Mouse (Mus musculus) liver, embryonic 15.5 days (tissue): Measurements from ENCODE around the gene Pitpnm3. TPM values are rescaled to one million over a fixed set of nuclear protein-coding genes. Genes with fewer than 3 reads are reported as not detected.

ENCODE experiments used
- ATAC-seq: fragments of 200-750 bp; cut with Nextera tagmentation; 2 replicates; pipeline ENCODE4 v1.8.0; 2017; ENCODE audit warnings: moderate number of reproducible peaks, mild to moderate bottlenecking, moderate library complexity; ENCODE audit not compliant: insufficient read depth
- H3K27ac ChIP-seq: fragments of 300-500 bp; sonication (generic); replicated peaks from 2 replicates; pipeline ENCODE4 v1.5.1; 2015; ENCODE audit warnings: mild to moderate bottlenecking, inconsistent platforms
- H3K27me3 ChIP-seq: fragments of 300-500 bp; sonication (generic); 2 replicates; pipeline ENCODE4 v1.6.1; 2015; ENCODE audit warnings: mild to moderate bottlenecking, inconsistent platforms
- H3K36me3 ChIP-seq: fragments of 300-500 bp; sonication (generic); replicated peaks from 2 replicates; pipeline ENCODE4 v1.6.1; 2015; ENCODE audit warnings: moderate library complexity, mild to moderate bottlenecking, inconsistent platforms
- H3K4me1 ChIP-seq: fragments of 300-500 bp; sonication (generic); replicated peaks from 2 replicates; pipeline ENCODE4 v1.6.1; 2015; ENCODE audit warnings: inconsistent platforms
- H3K4me2 ChIP-seq: fragments of 300-500 bp; sonication (generic); 2 replicates; pipeline ENCODE4 v1.6.1; 2015; ENCODE audit warnings: moderate library complexity, mild to moderate bottlenecking, inconsistent platforms
- H3K4me3 ChIP-seq: fragments of 300-500 bp; sonication (generic); replicated peaks from 2 replicates; pipeline ENCODE4 v1.5.1; 2015; ENCODE audit warnings: mild to moderate bottlenecking, inconsistent platforms
- H3K9ac ChIP-seq: fragments of 300-500 bp; sonication (generic); 2 replicates; pipeline ENCODE4 v1.6.1; 2015; ENCODE audit warnings: moderate library complexity, mild to moderate bottlenecking, inconsistent platforms
- H3K9me3 ChIP-seq: fragments of 300-500 bp; sonication (generic); replicated peaks from 2 replicates; pipeline ENCODE4 v1.6.1; 2016; ENCODE audit warnings: inconsistent platforms
- WGBS: fragments of 180-500 bp; shearing (Covaris S2); methylation state at CpG from one replicate; pipeline ENCODE4 v1.1.7; 2015; ENCODE audit warnings: mixed read lengths; ENCODE audit not compliant: insufficient replicate concordance; 5-methylcytosine and 5-hydroxymethylcytosine counted together
- polyA plus RNA-seq: library from polyadenylated mRNA; unstranded; fragments of >200 nt; fragmentation: Nextera tagmentation; extraction: Ambion mirVana; gene quantifications from 2 replicates; pipeline ENCODE4 v1.2.1, GENCODE M21; 2015

The Pitpnm3 gene
- polyA plus RNA-seq, 1 experiment from 2014 or later = not detected

GRCm38 (mm10) chr11:72050168-72050894 lies 85.2 kb downstream of the Pitpnm3 start:
- Histone ChIP-seq H3K9ac (no peak overlapping the region), H3K27ac (no peak overlapping the region), H3K36me3 (peaks cover 6% of the 10 kb centered on the region; the same call in 1 of the 2 replicates), H3K4me3 (peak overlapping the region; percentile 40), H3K27me3 (peaks cover 53% of the 10 kb centered on the region), H3K4me1 (peaks cover 9% of the 10 kb centered on the region; the same call in 1 of the 2 replicates), H3K4me2 (peak overlapping the region; percentile 62), H3K9me3 (no peaks in the 10 kb centered on the region)
- 28% methylated on average over 14 of the region's 14 CpGs for WGBS
- ATAC-seq = no peak

GRCm38 (mm10) chr11:72049171-72049759 lies 86.3 kb downstream of the Pitpnm3 start:
- peaks cover 9% of the 10 kb centered on the region; the same call in 1 of the 2 replicates for H3K4me1 ChIP-seq
- H3K27me3 ChIP-seq = peaks cover 53% of the 10 kb centered on the region
- no peak for ATAC-seq
- H3K4me3 ChIP-seq = no peak overlapping the region
- WGBS = 54% methylated on average over 8 of the region's 8 CpGs
- peaks cover 6% of the 10 kb centered on the region; the same call in 1 of the 2 replicates for H3K36me3 ChIP-seq
- H3K9me3 ChIP-seq = no peaks in the 10 kb centered on the region
- H3K9ac ChIP-seq = no peak overlapping the region
- no peak overlapping the region for H3K27ac ChIP-seq
- no peak overlapping the region for H3K4me2 ChIP-seq

GRCm38 (mm10) chr11:72048730-72049129 lies 86.8 kb downstream of the Pitpnm3 start:
- peaks cover 49% of the 10 kb centered on the region for H3K27me3 ChIP-seq
- WGBS = 48% methylated on average over 6 of the region's 6 CpGs
- H3K4me3 ChIP-seq = no peak overlapping the region
- no peaks in the 10 kb centered on the region for H3K9me3 ChIP-seq
- no peak for ATAC-seq
- H3K9ac ChIP-seq = no peak overlapping the region
- peaks cover 6% of the 10 kb centered on the region; the same call in 1 of the 2 replicates for H3K36me3 ChIP-seq
- no peak overlapping the region for H3K4me2 ChIP-seq
- peaks cover 9% of the 10 kb centered on the region; the same call in 1 of the 2 replicates for H3K4me1 ChIP-seq
- H3K27ac ChIP-seq = no peak overlapping the region

GRCm38 (mm10) chr11:72044231-72044630 lies 91.3 kb downstream of the Pitpnm3 start:
- H3K27ac ChIP-seq = no peak overlapping the region
- H3K4me1 ChIP-seq = peaks cover 25% of the 10 kb centered on the region
- H3K9ac ChIP-seq = no peak overlapping the region
- no peak for ATAC-seq
- no peak overlapping the region for H3K4me3 ChIP-seq
- 57% methylated on average over 3 of the region's 3 CpGs for WGBS
- H3K4me2 ChIP-seq = no peak overlapping the region
- H3K9me3 ChIP-seq = no peaks in the 10 kb centered on the region
- peaks cover 6% of the 10 kb centered on the region; the same call in 1 of the 2 replicates for H3K36me3 ChIP-seq
- peaks cover 19% of the 10 kb centered on the region for H3K27me3 ChIP-seq

GRCm38 (mm10) chr11:72042631-72043030 lies 92.9 kb downstream of the Pitpnm3 start:
- peaks cover 26% of the 10 kb centered on the region for H3K27me3 ChIP-seq
- H3K4me1 ChIP-seq = peaks cover 25% of the 10 kb centered on the region
- no peaks in the 10 kb centered on the region for H3K9me3 ChIP-seq
- H3K36me3 ChIP-seq = peaks cover 6% of the 10 kb centered on the region; the same call in 1 of the 2 replicates
- H3K27ac ChIP-seq = no peak overlapping the region
- peak overlapping the region; percentile 81 for H3K4me2 ChIP-seq
- 0 out of 2 replicates have a peak, but pooled peaks have one; percentile 29 for ATAC-seq
- WGBS = 4% methylated on average over 14 of the region's 14 CpGs
- H3K9ac ChIP-seq = peak overlapping the region; percentile 13; the same call in 1 of the 2 replicates
- peak overlapping the region; percentile 64 for H3K4me3 ChIP-seq

GRCm38 (mm10) chr11:72041768-72042607 lies 93.6 kb downstream of the Pitpnm3 start, which contains the start of gene Pimreg:
Gene Pimreg (plus strand): TSS chr11:72042032.
- H3K27ac ChIP-seq = no peak within 1 kb of the TSS
- peaks cover 25% of the 10 kb centered on the region for H3K4me1 ChIP-seq
- ATAC-seq = peak; percentile 73
- peak within 1 kb of the TSS; percentile 81 for H3K4me2 ChIP-seq
- H3K4me3 ChIP-seq = peak within 1 kb of the TSS; percentile 64
- H3K36me3 ChIP-seq = peaks cover 6% of the 10 kb centered on the region; the same call in 1 of the 2 replicates
- WGBS = under 1% methylated on average over 52 of the region's 52 CpGs
- H3K9ac ChIP-seq = peak within 1 kb of the TSS; percentile 25; the same call in 1 of the 2 replicates
- peaks cover 27% of the 10 kb centered on the region for H3K27me3 ChIP-seq
- H3K9me3 ChIP-seq = no peaks in the 10 kb centered on the region

- no peak for ATAC-seq
- Histone ChIP-seq H3K27me3 (peaks cover 27% of the 10 kb centered on the region), H3K36me3 (peaks cover 3% of the 10 kb centered on the region; the same call in 1 of the 2 replicates), H3K9ac (0 out of 2 replicates have a peak overlapping the region, but pooled peaks have one; percentile 25), H3K4me1 (peaks cover 25% of the 10 kb centered on the region), H3K4me3 (peak overlapping the region; percentile 64), H3K4me2 (peak overlapping the region; percentile 81), H3K9me3 (no peaks in the 10 kb centered on the region), H3K27ac (no peak overlapping the region)
- WGBS = 2% methylated on average over 6 of the region's 6 CpGs
Measured at GRCm38 (mm10) chr11:72041290-72041767, 94.2 kb downstream of the Pitpnm3 start.

- no peak overlapping the region for H3K27ac ChIP-seq
- peaks cover 25% of the 10 kb centered on the region for H3K4me1 ChIP-seq
- peaks cover 27% of the 10 kb centered on the region for H3K27me3 ChIP-seq
- H3K36me3 ChIP-seq = no peaks in the 10 kb centered on the region
- WGBS = 53% methylated on average over 16 of the region's 16 CpGs
- no peak overlapping the region for H3K4me2 ChIP-seq
- H3K9me3 ChIP-seq = no peaks in the 10 kb centered on the region
- H3K9ac ChIP-seq = no peak overlapping the region
- no peak overlapping the region for H3K4me3 ChIP-seq
- ATAC-seq = no peak
Measured at GRCm38 (mm10) chr11:72039599-72040386, 95.8 kb downstream of the Pitpnm3 start.

GRCm38 (mm10) chr11:72037996-72038395 lies 97.6 kb downstream of the Pitpnm3 start:
- Histone ChIP-seq H3K4me3 (no peak overlapping the region), H3K27me3 (peaks cover 24% of the 10 kb centered on the region), H3K9me3 (no peaks in the 10 kb centered on the region), H3K27ac (no peak overlapping the region), H3K4me2 (no peak overlapping the region), H3K36me3 (no peaks in the 10 kb centered on the region), H3K9ac (no peak overlapping the region), H3K4me1 (peaks cover 19% of the 10 kb centered on the region)
- ATAC-seq = no peak
- 2% methylated on average over 4 of the region's 4 CpGs for WGBS

- Histone ChIP-seq H3K4me3 (no peak within 1 kb of the TSS), H3K36me3 (no peaks in the 10 kb centered on the region), H3K4me1 (peaks cover 13% of the 10 kb centered on the region), H3K27ac (no peak within 1 kb of the TSS), H3K4me2 (no peak within 1 kb of the TSS), H3K9ac (no peak within 1 kb of the TSS), H3K9me3 (no peaks in the 10 kb centered on the region), H3K27me3 (peaks cover 18% of the 10 kb centered on the region)
- no peak for ATAC-seq
- 36% methylated on average over 4 of the region's 4 CpGs for WGBS
Measured at GRCm38 (mm10) chr11:72037409-72037808, 98.2 kb downstream of the Pitpnm3 start, which contains the start of gene Aipl1. Gene Aipl1 (minus strand): TSS chr11:72037509.
